Mouse (Mus musculus) heart, adult 2 months (tissue): ENCODE results near the gene Lama5.

Experiments
- CTCF ChIP-seq: fragments of 200-600 bp; IDR thresholded peaks from 2 replicates; pipeline ENCODE4 v1.8.1; 2022; ENCODE audit warnings: antibody characterized with exemption, mild to moderate bottlenecking, moderate library complexity
- POLR2A ChIP-seq: fragments of 200-500 bp; IDR thresholded peaks from 2 replicates; pipeline ENCODE4 v1.6.1; 2011; ENCODE audit warnings: mild to moderate bottlenecking, low read depth, low read length, control low read depth; ENCODE audit not compliant: insufficient read depth

GRCm38 (mm10) chr2:180228592-180228991 lies 2.9 kb upstream of the Lama5 start:
- TF ChIP-seq CTCF (peak; percentile 16; the same call in 1 of the 2 replicates), POLR2A (no peak)
